Mouse (Mus musculus) hindlimb bud, embryonic 11.5 days (tissue): ENCODE data around the gene Litaf.
"Not testable (repeated sequence)": the region's sequence is repeated elsewhere in the genome, so short reads cannot be mapped to it uniquely, and the experiment has no call there.

Experiments used
- DNase-seq: peaks from one replicate; pipeline ENCODE4 v3.0.0-alpha.2; 2012; ENCODE audit warnings: low read depth, low spot score; ENCODE audit errors: extremely low spot score

Litaf gene

DNA sequence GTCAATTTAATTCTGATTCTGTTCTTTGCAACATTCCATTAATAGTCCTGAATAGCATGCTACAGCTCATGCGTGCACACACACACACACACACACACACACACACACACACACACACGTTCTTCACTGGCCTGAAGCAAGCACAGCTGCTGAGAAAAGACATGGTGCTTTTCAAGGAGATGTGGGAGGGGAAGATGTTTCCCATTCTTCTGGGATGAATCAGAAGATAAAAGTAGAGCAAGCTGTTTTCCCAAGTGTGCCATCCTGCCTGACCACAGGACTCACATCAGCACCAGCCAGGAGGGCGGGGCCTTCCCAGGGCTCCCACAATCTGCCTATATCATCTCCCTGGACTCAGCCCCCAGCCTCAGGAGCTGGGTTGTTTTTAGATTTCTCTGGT lies 41.1 kb downstream of the Litaf start:
- DNase-seq = no peak

GRCm38 (mm10) chr16:11023618-11024017 lies 42.3 kb downstream of the Litaf start:
- no peak for DNase-seq

DNA sequence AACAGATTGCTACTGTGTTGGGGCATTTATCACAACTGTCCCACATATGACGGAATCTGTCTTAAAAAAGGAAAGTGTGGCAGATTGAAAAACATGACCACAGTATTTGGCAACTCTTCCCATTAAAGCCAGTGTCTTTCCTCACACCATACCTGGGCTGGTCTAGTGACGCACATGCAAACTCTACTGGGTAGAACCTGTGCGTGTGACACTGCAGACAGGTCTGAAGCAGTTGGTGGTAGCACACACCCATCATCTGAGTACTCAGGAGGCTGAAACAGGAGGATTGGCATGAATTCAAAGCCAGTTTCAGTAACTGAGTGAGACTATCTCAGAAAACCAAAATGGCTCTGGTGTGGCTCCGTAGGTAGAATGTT lies 43.9 kb downstream of the Litaf start:
- no peak for DNase-seq

DNA sequence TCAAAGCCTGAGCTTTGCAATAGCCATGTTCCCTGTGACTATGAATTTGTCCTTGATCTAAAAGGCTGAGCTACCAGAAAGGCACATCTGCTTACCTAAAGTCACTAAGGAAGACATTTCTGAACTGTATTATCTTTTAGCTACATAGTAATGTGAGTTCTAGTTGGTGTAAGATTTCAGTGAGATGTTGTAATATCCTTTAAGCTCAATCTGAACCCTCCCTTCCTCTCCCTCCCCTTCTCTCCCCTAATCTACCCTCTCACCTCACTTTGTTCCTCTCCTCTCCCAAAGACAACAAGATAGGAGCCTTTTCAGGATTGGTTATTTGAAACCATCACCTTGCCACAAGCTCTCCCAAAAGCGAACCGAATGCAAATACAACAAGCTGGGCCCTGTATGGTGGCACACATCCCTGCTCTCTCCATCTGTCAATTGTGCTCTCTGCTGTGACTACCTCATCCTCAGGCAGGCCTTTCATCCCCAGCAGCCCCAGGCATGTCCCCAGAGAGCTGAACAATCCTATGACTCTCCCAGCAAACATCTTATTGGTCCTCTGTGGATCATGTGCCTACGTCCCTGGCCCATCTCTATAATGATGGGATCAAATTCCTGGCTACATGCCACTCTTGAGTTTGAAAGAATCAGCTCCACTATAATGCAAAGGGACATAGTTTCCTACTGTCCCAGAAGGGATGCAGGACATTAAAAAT lies 44.4 kb downstream of the Litaf start:
- DNase-seq = no peak

DNA sequence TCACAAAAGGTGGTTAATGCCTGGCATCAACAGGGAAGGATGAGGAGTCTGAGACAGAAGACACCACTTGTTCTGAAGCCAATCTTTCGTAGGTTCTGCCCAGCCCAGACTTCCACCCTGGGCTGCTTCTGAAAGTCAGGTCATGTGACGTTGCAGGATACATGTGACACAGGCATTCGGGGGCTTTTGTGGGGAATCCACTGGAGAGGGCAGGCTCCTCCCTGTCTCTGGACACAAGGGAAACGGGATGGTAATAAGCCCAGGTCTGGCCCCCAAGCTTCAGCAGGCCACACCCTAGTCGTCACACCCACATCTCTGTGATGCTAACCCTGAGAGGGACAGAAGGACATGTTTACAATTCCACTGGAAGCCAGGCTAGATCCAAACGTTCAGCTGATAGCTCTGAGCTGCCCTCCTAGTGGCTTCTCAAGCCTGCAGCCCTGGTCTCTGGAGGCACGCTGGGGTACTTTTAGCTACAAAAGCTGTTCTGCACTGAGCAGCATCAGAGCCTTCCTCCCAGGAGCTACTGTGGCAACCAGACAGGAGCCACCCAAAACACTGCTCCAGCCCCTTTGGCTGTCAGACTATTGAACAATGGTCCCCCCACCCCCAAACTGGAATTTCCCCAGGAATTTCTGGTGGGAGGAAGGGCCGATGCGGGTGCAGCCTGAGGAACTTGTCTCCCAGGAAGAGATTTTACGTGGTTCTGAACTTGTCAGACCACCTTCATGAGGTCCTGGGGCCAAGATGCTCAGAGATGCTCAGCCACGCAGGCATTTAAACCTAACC lies 48.0 kb downstream of the Litaf start:
- DNase-seq = no peak

DNA sequence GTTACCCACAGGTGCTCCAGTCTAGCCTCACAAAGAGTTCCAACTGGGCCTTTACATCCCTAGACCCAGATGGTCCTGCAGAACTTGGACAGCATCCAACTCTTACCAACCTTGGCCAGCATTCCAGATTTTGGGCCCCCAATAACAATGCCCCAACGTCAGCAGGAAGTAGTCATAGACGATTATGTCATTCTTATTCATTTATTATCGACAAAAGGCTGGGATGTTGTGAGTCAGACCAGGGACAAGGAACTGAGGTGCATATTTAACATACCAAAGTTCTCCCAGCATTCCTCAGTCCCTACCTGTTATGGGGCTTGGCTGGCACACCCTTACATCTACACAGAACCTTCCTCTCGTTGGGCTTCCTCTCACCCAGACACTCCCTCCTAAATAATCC lies 49.6 kb downstream of the Litaf start:
- DNase-seq = no peak

GRCm38 (mm10) chr16:11014407-11014806 lies 51.5 kb downstream of the Litaf start:
- no peak for DNase-seq

DNA sequence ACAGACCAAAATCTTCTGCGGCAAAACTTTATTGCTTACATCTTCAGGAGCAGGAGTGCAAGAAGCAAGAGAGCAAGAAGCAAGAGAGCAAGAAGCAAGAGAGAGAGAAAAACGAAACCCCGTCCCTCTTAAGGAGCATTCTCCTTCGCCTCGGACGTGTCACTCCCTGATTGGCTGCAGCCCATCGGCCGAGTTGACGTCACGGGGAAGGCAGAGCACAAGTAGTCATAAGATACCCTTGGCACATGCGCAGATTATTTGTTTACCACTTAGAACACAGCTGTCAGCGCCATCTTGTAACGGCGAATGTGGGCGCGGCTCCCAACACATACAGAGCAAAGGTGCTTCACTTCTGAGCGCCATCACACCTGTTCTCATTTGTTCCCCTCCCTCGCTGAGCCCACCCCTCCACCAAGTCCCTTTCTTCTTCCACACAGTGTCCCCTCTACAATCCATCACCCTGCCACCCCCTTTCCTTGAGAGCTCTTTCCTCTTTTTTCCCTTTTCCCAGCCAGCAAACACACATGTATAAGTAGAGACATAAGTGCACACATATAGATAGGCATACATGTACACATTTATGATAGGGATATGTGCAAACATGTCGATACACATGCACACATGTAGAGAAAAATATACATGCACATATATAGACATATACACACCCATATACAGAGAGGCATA lies 52.4 kb downstream of the Litaf start:
- DNase-seq = not testable (repeated sequence)

- DNase-seq = no peak
These were observed 53.1 kb downstream of the Litaf start for GRCm38 (mm10) chr16:11012571-11013463.

DNA sequence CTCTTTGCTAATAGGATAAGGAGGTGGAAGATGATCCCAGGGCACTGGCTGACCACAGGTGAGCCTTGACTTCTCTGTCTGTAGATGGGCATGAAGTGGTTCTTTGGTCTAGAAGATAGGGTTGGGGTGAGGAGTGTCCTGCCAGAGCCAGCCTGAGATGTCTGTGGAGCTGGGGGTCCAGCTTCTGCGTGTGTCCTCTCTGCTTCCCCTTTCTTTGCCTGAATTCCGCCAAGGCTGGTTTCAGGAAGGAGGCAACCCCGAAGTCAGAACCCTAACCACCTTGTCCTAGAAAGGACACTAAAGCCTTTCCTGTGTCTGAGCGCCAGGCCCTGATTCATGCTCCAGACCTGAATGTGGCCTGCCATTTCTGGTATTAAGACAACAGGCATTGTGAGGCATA lies 54.0 kb downstream of the Litaf start:
- DNase-seq = no peak

DNA sequence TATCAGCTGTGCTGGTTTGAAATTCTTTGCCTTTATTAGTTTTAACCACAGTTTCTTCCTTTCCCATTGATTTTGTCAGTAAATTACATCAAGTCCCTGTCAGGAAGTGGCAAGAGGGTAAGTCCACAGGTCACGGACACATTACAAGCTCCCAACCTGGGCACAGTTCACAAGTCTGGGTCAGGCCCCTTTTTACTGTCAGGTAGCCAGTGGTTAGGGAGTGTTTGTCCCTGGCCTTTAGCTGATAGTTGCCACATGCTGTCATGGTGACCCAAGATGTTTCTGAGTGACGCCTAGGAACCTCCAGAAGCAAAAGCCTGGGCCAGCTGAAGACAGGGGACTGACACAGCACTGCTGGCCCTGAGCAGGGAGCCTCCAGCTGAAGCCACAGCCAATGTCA lies 54.8 kb downstream of the Litaf start:
- DNase-seq = no peak

- no peak for DNase-seq
These were observed 55.7 kb downstream of the Litaf start for GRCm38 (mm10) chr16:11010270-11010669.

- DNase-seq = peak; percentile 70
These were observed 57.6 kb downstream of the Litaf start for GRCm38 (mm10) chr16:11008162-11008991.

GRCm38 (mm10) chr16:11006100-11006499 lies 59.9 kb downstream of the Litaf start:
- no peak for DNase-seq

GRCm38 (mm10) chr16:11001703-11002659 lies 64.0 kb downstream of the Litaf start:
- no peak for DNase-seq

DNA sequence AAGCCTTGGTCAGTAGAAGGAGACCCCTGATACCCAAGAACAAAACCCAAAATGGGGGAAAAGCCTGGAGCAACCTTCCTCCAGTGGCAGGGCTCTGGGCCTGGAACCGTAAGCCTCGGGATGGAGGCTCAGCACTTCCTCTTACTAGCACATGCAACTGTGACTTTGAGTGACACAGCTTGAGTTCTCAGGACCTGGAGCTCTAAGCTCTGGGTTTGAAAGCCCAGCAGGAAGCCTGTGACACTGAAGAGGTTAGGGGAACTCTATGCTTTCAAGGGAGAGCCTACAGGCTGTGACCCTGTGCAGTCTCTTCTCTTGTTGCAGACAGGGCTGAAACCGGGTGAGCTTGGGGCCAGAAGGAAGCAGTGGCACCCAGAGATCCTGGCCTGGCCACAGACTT lies 66.1 kb downstream of the Litaf start:
- no peak for DNase-seq

DNA sequence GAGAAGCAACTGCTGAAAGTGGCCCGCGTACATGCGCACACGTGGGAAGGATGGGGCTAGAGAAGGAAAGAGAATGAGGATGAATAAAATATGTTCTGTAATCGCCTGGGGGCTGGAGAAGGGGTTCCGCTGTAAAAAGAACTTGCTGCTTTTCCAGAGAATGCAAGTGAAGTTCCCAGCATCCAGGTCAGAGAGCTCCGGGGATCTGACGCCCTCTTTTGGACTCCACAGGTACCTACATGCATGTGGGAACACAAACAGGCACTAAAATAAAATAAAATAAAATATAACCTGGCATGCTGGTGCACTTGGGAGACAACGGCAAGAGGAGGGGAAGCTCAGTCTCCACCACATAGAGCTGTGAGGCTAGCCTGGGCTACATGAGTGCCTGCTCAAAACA lies 67.7 kb downstream of the Litaf start:
- no peak for DNase-seq

DNA sequence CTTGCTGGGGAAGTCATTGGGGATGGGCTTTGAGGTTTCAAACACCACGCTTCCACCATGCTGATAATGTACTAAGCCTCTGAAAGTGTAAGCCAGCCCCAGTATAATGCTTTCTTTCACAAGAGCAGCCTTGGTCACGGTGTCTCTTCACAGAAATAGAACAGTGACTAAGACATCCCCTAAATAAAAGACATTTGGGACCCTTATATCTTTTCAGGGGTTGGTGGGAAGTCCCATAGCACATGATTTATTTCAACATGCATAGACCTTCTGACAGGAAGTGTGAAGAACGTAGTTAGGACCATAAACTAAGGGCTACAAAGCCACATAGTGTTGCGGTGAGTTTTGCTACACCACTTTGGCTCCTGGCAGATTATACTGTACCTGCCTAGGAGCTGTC lies 69.4 kb downstream of the Litaf start:
- no peak for DNase-seq
